Mouse (Mus musculus): Measurements from ENCODE around the gene Cplx2.

The Cplx2 gene

DNA sequence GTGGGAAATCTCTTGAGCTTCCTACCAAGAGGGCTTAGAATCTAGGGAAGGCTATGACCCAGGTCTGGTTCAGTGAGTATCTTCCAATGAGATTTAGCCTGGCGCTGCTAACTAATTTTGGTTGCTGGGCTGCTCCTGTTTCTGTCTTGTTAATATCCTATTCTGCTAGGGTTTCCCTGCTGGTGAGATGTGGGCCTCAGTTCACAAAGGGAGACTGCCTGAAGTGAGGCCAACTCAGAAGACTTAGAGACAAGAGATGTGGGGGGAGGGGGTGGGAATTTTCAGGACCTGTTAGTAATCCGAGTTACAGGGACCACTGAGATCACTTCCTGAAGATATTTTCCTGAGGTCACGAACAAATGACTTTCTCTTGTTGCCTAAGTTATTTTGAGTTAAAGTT is 33.1 kb downstream of the Cplx2 start:
- no peak for DNase-seq

DNA sequence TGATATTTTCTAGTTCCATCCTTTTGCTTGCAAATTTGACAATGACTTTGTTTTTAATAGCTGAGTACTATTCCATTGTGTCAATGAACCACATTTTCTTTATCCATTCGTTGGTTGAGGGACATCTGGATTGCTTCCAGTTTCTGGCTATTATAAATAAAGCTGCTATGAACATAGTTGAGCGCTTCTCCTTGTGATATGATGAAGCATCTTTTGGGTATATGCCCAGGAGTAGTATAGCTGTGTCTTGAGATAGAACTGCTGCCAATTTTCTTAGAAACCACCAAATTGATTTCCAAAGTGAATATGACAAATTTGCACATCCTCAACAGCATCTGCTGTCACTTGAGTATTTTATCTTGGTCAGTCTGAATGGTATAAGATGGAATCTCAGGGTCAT is 34.7 kb downstream of the Cplx2 start:
- DNase-seq, result no peak

DNA sequence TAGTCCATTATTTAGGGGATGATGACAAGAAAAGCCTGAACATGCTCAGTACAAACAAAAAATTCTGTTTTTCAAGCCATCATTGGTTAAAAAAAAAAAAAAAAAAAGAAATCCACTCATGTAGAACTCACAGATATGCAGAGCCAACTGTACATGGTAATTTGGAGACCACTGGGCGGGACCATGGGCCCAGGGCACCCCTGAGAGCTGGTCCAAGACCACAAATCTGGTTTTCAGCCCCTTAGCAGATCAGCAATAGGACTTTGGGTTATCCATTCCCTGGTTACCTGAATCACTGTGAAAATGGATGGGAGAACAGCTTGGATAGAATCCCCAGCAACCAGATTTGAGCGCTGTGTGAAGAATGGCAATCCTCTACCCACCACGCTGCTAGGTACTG is 40.5 kb downstream of the Cplx2 start:
- no peak for DNase-seq

DNA sequence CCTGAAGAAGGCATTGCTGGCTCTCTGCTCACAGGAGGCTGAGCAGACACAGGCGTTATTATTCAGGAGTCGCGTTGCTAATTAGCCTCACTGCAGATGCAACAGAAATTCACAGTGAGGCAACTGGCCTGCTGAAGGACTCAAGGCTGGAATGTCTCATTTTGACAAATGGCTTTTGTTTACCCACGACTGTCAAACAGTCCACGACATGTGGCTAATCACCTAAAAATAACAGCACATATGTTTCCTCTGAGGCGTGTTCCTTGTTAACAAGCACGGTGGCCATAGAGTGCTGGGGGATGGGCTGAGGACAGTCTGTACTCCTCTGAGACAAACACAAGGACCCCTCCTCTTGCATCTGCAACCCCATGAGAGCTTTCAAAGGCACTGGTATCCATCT is 41.1 kb downstream of the Cplx2 start:
- no peak for DNase-seq

DNA sequence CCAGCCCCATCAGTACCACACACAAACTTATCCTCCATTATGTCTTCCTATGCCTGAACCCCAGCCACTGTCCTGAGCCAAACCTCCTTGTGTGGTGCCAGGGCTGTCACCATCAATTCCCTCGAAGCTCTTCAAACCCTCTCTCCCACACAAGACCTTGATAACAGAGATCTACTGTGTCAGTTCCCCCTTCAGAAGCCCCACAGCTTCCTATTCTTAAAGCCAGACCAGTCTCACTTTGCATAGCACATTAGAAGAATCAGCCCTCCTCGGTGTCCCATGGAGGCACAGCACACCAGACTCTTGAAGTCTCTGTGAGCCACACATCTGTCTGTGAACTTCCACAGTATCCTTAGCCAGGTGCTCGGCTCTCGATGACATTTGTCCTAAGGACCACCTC is 41.6 kb downstream of the Cplx2 start:
- no peak for DNase-seq

DNA sequence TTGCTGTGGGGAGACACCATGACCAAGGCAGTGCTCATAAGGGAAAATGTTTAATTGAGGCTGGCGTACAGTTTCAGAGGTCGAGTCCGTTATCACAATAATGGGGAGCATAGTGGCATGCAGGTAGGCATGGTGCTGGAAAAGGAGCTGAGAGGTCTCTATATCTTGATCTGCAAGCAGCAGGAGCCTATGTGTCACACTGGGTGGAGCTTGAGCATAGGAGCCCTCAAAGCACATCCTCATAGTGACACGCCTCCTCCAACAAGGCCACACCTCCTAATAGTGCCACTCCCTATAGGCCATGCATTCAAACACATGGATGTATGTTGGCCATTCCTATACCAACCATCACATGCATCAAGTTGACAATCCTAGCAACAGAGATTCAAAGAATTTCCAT is 43.9 kb downstream of the Cplx2 start:
- DNase-seq, result no peak

DNA sequence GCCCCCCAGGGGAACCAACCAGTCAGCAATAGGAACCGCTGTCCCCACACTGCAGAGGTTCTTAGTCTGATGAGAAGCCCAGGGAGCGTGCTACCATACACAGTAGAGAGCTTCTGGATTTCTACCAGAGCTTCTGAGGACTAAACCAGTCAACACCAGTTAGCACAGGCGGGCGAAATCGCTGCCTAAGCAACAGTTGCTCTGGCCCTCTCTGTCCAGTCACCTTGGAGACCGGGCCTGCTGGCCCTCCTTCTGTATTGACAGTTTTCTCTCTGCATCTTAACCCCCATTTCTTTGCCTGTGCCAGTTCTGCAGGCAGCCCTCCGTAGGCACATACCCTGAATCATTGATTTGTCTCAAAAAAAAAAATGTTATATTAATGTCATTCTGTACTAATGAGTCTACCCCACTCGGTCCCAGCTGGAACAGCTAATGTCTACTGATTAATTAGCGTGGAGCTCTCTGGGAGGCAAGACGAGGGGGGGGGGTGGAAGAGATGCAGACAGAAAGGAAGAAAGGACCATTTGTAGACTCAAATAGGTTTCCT is 47.7 kb downstream of the Cplx2 start:
- DNase-seq, result no peak

DNA sequence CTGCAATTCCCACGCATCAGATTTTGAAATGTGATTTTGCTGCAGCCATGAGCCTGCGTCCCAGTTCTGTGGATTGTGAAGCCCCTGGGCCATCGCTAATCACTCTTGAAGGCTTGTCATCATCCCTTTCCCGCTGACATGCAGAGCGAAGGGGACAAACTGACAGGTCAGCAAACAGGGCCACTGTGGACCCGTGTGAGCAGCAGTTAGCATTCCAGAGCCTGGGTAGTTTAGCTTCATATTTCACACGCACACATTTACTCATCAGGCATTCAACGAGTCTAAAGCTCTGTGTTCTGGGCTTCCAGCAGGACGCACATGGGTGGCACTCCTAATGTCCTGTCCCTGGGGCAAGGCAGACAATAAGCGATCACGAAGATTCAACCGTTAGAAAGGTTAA is 49.1 kb downstream of the Cplx2 start:
- DNase-seq, result no peak

DNA sequence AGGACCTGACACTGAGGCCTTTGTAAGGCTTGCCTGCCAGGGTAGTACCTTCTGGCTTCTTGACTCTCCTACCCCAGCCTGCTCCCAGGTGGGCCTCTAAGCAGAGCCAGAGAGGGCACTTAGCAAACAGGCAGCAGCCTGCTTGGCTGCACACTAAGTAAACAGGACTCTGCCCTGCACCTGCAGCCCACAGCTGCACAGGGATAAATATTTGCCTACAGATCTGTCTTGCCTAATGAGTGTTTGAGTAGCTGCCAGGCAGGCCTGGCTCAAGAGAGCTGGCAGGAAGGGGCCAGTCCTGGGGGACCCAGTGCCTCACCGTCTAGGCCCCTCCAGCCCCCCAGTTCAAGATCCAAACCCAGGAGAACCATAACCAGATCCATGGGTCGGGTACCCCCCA is 54.1 kb downstream of the Cplx2 start:
- DNase-seq, result no peak

DNA sequence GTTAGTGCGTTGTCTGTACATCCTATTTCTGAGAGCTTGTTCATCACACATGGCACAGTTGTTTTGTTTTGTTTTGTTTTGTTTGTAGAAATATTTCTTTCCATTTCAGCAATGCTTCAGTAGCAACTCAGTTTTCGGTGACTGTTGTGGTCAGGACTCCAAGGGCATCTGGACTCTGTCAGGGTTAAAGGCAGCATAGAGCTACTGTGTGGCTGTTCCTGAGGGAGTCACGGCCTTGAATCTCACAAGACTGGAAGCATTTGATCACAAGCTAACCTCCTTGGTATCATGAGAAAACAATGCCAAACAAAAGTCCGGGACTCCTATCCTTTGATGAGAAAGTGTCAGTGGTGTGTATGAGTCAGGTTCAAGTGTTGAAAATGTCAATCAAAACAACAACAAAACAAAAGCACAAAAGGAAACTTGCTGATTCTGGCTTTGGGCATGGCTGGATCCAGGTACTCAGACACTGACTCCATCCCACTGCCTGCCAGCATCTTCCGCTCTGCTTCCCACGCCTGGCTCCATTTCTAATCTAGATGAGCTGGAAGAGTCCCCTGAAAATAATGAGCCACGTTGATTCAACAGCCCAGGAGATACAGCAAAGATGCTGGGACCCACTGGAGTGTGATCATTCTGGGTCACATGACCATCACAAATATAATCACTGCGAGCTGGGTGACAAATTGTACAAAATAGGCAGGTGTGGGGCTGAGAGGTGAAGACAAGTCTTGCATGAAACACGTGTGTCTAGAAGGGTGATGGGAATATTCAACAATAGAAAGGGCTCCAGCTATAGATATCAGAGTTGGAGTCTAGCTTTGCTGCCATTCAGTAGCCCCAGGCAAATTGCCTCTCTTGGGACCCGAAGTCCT is 55.9 kb downstream of the Cplx2 start:
- DNase-seq, result no peak

DNA sequence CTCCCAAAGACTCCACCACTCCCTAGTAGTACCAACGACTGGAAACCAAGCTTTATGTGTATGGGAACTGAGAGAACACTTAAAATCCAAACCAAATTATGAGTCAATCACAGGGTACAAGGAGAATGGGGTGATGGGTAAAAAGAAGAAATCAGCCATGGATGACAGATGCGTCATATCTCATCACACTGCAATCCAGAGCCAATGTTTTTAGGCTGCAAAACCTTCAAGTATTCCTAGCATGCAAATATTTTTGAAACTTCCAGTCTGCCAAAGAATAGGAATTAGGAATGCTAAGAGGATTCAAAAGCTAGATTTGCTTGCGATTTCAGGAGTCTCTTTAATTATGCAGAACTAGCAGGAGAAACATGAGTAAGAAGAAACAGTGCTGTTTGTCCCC is 57.6 kb downstream of the Cplx2 start:
- DNase-seq, result no peak

DNA sequence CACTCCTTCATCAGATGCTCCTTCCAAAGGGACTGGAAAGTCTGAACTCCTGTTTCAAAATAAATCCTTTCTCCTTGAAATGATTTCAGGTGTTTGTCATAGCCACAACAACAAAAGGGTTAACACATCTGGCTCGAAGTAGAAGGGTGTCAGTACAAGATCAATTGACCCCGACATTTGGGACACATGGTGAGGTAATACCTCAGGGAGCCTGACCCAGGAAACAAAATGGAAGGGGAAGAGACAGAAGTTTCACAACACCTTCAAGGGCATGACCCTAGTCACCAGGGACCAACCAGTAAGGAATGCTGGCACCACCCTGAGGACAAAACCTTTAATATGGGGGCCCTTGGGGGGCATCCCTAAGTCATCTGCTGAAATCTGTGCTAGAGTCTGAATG is 58.9 kb downstream of the Cplx2 start:
- no peak for DNase-seq

DNA sequence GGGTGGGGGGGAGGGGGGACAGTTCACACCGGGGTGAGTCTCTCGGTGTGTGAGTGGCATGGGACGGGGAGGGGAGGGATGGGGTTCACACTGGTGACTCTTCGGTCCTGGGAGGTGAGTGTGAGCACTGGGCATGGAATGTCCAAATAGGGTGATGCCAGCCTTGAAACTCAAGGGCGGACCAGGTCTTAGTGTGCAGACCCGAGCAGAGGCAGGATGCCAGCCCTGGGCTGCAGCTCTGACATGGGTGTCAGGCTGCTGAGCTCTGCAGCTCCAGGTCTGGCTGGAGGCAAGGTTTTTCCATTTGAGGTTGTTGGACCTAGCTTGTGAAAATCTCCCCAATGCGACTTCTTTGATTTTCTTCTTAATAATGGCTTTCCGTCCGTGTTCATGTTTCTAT is 60.0 kb downstream of the Cplx2 start:
- no peak for DNase-seq

Data from right cerebral cortex, postnatal 25 days (tissue).